8 mouse cellular contexts compared by ENCODE assay signal in genomic region chr19:32485681-32486105, GRCm38 (mm10). TPM values are rescaled to one million over a fixed set of nuclear protein-coding genes. Genes with fewer than 3 reads are reported as not detected.
DNase-seq lines count a peak whose midpoint lies in the region; ATAC-seq and TF ChIP-seq lines count a peak whose summit lies in the region.

Minpp1 (plus strand) TSS chr19:32485769.

- H3K4me3 ChIP-seq in embryonic facial prominence, embryonic 11.5 days (ENCODE audit: low read depth, low read length): peak within 1 kb of the TSS; percentile 70
- H3K4me3 ChIP-seq in limb, embryonic 13.5 days: peak within 1 kb of the TSS; percentile 81
- peak within 1 kb of the TSS; percentile 63 for H3K4me3 ChIP-seq in midbrain, embryonic 15.5 days
- peak within 1 kb of the TSS; percentile 74 for H3K4me3 ChIP-seq in spleen, adult 2 months (ENCODE audit: extremely low read depth, insufficient read depth, insufficient read length)

- peak; percentile 84 for DNase-seq in 3134 (ENCODE audit: extremely low read depth, insufficient read length, low spot score)
- peak; percentile 87 for DNase-seq in adrenal gland, postnatal 25 days
- DNase-seq in embryonic facial prominence, embryonic 11.5 days (ENCODE audit: low spot score): peak; percentile 87
- peak; percentile 98 for DNase-seq in heart, adult 11 months
- peak; percentile 84 for DNase-seq in kidney, adult 18-20 months
- DNase-seq in spleen, adult 2 months (ENCODE audit: low read depth in 1 of 2, low spot score in 2 of 2): peak; percentile 52 to 82

- ATAC-seq in embryonic facial prominence, embryonic 11.5 days (replicated peaks; ENCODE audit: insufficient number of reproducible peaks, low FRiP score, low TSS enrichment, low read depth): peak; percentile 84
- ATAC-seq in limb, embryonic 13.5 days (ENCODE audit: low FRiP score, low read depth): peak; percentile 92
- peak; percentile 97 for ATAC-seq in midbrain, embryonic 15.5 days (replicated peaks)

- TF ChIP-seq POLR2A in spleen, adult 2 months (IDR thresholded peaks at IDR 0.05; ENCODE audit: low read depth, low read length): no peak; the same call in 1 of the 2 replicates

- no peaks in the 10 kb centered on the region for H3K36me3 ChIP-seq in embryonic facial prominence, embryonic 11.5 days (replicated peaks; ENCODE audit: control insufficient read depth, insufficient read depth, low read depth, low read length)
- H3K36me3 ChIP-seq in limb, embryonic 13.5 days: no peaks in the 10 kb centered on the region
- no peaks in the 10 kb centered on the region for H3K36me3 ChIP-seq in midbrain, embryonic 15.5 days (replicated peaks)
- no peaks in the 10 kb centered on the region for H3K36me3 ChIP-seq in spleen, adult 2 months (ENCODE audit: control insufficient read depth, insufficient read depth, low read length)

- H3K9me3 ChIP-seq in embryonic facial prominence, embryonic 11.5 days (replicated peaks; ENCODE audit: control insufficient read depth, low read length): no peaks in the 10 kb centered on the region
- no peaks in the 10 kb centered on the region for H3K9me3 ChIP-seq in limb, embryonic 13.5 days
- no peaks in the 10 kb centered on the region for H3K9me3 ChIP-seq in midbrain, embryonic 15.5 days

- H3K9ac ChIP-seq in embryonic facial prominence, embryonic 11.5 days (replicated peaks; ENCODE audit: low read length): peak within 1 kb of the TSS; percentile 82
- H3K9ac ChIP-seq in limb, embryonic 13.5 days: peak within 1 kb of the TSS; percentile 87
- peak within 1 kb of the TSS; percentile 88 for H3K9ac ChIP-seq in midbrain, embryonic 15.5 days

- peak within 1 kb of the TSS; percentile 74 for H3K4me2 ChIP-seq in embryonic facial prominence, embryonic 11.5 days (ENCODE audit: low read depth, low read length)
- H3K4me2 ChIP-seq in limb, embryonic 13.5 days (replicated peaks): peak within 1 kb of the TSS; percentile 84
- peak within 1 kb of the TSS; percentile 76 for H3K4me2 ChIP-seq in midbrain, embryonic 15.5 days

- no peaks in the 10 kb centered on the region for H3K4me1 ChIP-seq in embryonic facial prominence, embryonic 11.5 days (ENCODE audit: control insufficient read depth, insufficient read depth, low read length)
- peaks cover 23% of the 10 kb centered on the region for H3K4me1 ChIP-seq in limb, embryonic 13.5 days
- H3K4me1 ChIP-seq in midbrain, embryonic 15.5 days: peaks cover 29% of the 10 kb centered on the region
- H3K4me1 ChIP-seq in spleen, adult 2 months (ENCODE audit: control insufficient read depth, insufficient read depth, insufficient read length): no peaks in the 10 kb centered on the region

- no peak for TF ChIP-seq CTCF in spleen, adult 2 months (IDR thresholded peaks at IDR 0.05; ENCODE audit: extremely low read depth, insufficient read depth, insufficient read length, insufficient replicate concordance)

- no peaks in the 10 kb centered on the region for H3K27me3 ChIP-seq in embryonic facial prominence, embryonic 11.5 days (ENCODE audit: control insufficient read depth, insufficient read depth, low read length)
- no peaks in the 10 kb centered on the region for H3K27me3 ChIP-seq in limb, embryonic 13.5 days
- no peaks in the 10 kb centered on the region for H3K27me3 ChIP-seq in midbrain, embryonic 15.5 days (replicated peaks)
- no peaks in the 10 kb centered on the region for H3K27me3 ChIP-seq in spleen, adult 2 months (ENCODE audit: control insufficient read depth, insufficient read depth, low read length)

- WGBS in embryonic facial prominence, embryonic 11.5 days: under 1% methylated on average over 64 of the region's 64 CpGs
- under 1% methylated on average over 64 of the region's 64 CpGs for WGBS in limb, embryonic 13.5 days
- WGBS in midbrain, embryonic 15.5 days: 0% methylated on average over 64 of the region's 64 CpGs
- under 1% methylated on average over 59 of the region's 64 CpGs for WGBS in spleen, adult 2 months

- H3K27ac ChIP-seq in embryonic facial prominence, embryonic 11.5 days (replicated peaks; ENCODE audit: low read depth, low read length): peak within 1 kb of the TSS; percentile 67
- peak within 1 kb of the TSS; percentile 88 for H3K27ac ChIP-seq in limb, embryonic 13.5 days
- peak within 1 kb of the TSS; percentile 90 for H3K27ac ChIP-seq in midbrain, embryonic 15.5 days
- peak within 1 kb of the TSS; percentile 71 for H3K27ac ChIP-seq in spleen, adult 2 months (ENCODE audit: insufficient read depth, low read length)

RNA-seq across cellular contexts. Expression of gene Minpp1, which starts in this region (rescaled TPM):
- total RNA-seq in adrenal gland, postnatal 25 days (2021): 43.6 and 45.5 TPM in 2 replicates
- 73.1 and 77.6 TPM in 2 replicates for polyA plus RNA-seq in embryonic facial prominence, embryonic 11.5 days (2014; fragmentation: Nextera tagmentation; extraction: Ambion mirVana)
- polyA plus RNA-seq in limb, embryonic 13.5 days (2015; fragmentation: Nextera tagmentation; extraction: Ambion mirVana): 81.3 and 82.2 TPM in 2 replicates
- polyA plus RNA-seq in midbrain, embryonic 15.5 days (2015; fragmentation: Nextera tagmentation; extraction: Ambion mirVana): 63.0 and 63.2 TPM in 2 replicates
- 44.7 and 82.4 TPM in 2 replicates for polyA plus RNA-seq in spleen, adult 2 months (2012; rRNA removed)

Comparison
In these comparisons a context has a peak if more than half of its experiments do, and no peak if none do; other contexts are left out.
1. Peak in every context shown above with its lines: DNase-seq, ATAC-seq, H3K4me3 ChIP-seq and H3K27ac ChIP-seq.